Mouse (Mus musculus): ENCODE results near the gene Coa7.

GRCm38 (mm10) chr4:108371421-108371820, 43.5 kb downstream of the Coa7 start:
- TF ChIP-seq CTCF (IDR thresholded peaks at IDR 0.05; ENCODE audit: control insufficient read depth, insufficient read depth, insufficient read length) (no peak), MAX (IDR thresholded peaks at IDR 0.05) (no peak), USF1 (IDR thresholded peaks at IDR 0.05; ENCODE audit: low read depth) (no peak), CEBPB (IDR thresholded peaks at IDR 0.05; ENCODE audit: low read depth) (no peak), FOSL1 (IDR thresholded peaks at IDR 0.05; ENCODE audit: insufficient read depth, low read length, poor library complexity, severe bottlenecking) (no peak), MYOG (IDR thresholded peaks at IDR 0.05; ENCODE audit: control insufficient read depth, extremely low read depth, insufficient read length) (no peak), MYOD1 (IDR thresholded peaks at IDR 0.05; ENCODE audit: control insufficient read depth, insufficient read length, low read depth) (no peak)

Measured in C2C12 (cell line).